Mouse (Mus musculus) ES-Bruce4 (cell line): ENCODE data around the gene Ppp1r8.

ENCODE experiments used
- CTCF ChIP-seq: IDR thresholded peaks from one replicate; pipeline ENCODE4 v1.8.1; 2011; ENCODE audit warnings: low read depth, low read length
- EP300 ChIP-seq: IDR thresholded peaks from 2 replicates; pipeline ENCODE4 v1.6.1; 2011; ENCODE audit warnings: low read depth, low read length; ENCODE audit not compliant: insufficient read depth
- POLR2A ChIP-seq: IDR thresholded peaks from one replicate; pipeline ENCODE4 v1.8.1; 2011; ENCODE audit warnings: low read length; ENCODE audit not compliant: insufficient read depth

DNA sequence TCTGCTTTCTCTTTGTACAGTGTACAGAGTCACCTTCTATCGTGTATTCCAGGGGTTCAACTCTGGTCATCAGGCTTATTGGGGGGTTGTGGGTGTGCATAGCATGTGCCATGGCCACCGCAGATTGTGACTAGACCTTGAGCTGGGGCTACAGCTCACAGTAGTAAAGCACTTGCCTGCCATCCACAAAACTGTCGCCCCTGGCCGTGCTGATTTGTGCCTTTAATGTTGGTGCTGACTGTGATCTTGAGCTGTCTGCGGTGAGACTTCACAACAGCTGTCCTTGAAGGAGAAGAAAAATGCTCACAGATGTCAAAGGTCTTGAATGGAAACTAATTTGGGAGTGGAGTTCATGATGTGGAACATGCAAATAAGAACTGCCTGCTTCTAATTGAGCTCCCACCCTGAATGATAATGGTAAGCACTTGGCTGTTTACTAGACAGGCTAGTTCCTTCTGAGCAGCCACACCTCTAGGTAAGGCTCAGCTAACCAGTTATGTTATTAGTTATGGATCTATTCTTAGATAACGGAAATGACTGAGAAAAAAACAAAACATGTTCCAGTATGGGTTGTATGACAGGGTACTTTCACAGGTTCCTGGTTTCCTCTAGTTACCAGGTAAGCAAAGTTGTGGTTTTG is 64.3 kb downstream of the Ppp1r8 start:
- no peak for TF ChIP-seq POLR2A
- no peak for TF ChIP-seq CTCF
- TF ChIP-seq EP300 = no peak
